Mouse (Mus musculus) myocyte (in vitro differentiated cells): ENCODE data around the gene Ptbp1.

Experiments used
- E2F4 ChIP-seq: IDR thresholded peaks from one replicate; pipeline ENCODE4 v1.6.1; 2011; ENCODE audit warnings: mild to moderate bottlenecking, control low read depth, moderate library complexity; ENCODE audit not compliant: insufficient read depth
- MAX ChIP-seq: IDR thresholded peaks from one replicate; pipeline ENCODE4 v1.6.1; 2011; ENCODE audit warnings: low read depth, mild to moderate bottlenecking, control low read depth
- POLR2A ChIP-seq: IDR thresholded peaks from one replicate; pipeline ENCODE4 v1.6.1; 2011; ENCODE audit warnings: low read depth, mild to moderate bottlenecking, control low read depth, moderate library complexity; ENCODE audit not compliant: insufficient read length
- POLR2AphosphoS2 ChIP-seq: IDR thresholded peaks from one replicate; pipeline ENCODE4 v1.6.1; 2011; ENCODE audit warnings: low read depth, control low read depth; ENCODE audit not compliant: insufficient read length
- SRF ChIP-seq: IDR thresholded peaks from one replicate; pipeline ENCODE4 v1.6.1; 2011; ENCODE audit warnings: low read depth; ENCODE audit not compliant: control insufficient read depth, insufficient read length
- TCF12 ChIP-seq: IDR thresholded peaks from one replicate; pipeline ENCODE4 v1.6.1; 2011; ENCODE audit warnings: mild to moderate bottlenecking, control low read depth; ENCODE audit not compliant: poor library complexity, insufficient read depth, severe bottlenecking
- USF1 ChIP-seq: IDR thresholded peaks from one replicate; pipeline ENCODE4 v1.6.1; 2011; ENCODE audit warnings: low read depth, mild to moderate bottlenecking, control low read depth, moderate library complexity

DNA sequence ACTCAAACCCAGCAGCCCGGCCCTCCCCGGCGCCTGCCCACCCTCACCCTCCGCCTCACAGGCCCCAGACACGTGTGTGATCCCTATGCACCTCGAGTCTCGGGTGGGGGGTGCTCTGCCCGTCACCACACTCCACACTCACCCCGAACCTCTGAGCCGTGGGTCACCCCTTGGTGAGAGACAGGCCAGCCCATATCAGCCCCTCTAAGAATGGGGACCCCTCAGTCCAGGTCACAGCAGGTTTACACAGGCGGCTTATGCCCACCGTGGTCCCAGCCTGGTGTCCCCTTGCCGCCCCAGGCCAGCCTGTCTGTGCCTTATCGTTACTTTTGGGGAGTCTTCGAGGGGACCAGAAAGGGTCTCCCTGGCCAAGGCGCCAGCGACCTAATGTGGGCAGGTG, 34.6 kb upstream of the Ptbp1 start:
- TF ChIP-seq POLR2A = no peak
- no peak for TF ChIP-seq SRF
- TF ChIP-seq TCF12 = no peak
- no peak for TF ChIP-seq POLR2AphosphoS2
- TF ChIP-seq USF1 = no peak
- no peak for TF ChIP-seq E2F4
- TF ChIP-seq MAX = no peak
